Mouse (Mus musculus) B cell, adult (primary cell): Measurements from ENCODE around the gene Cntn5. TPM values are rescaled to one million over a fixed set of nuclear protein-coding genes. Genes with fewer than 3 reads are reported as not detected.

ENCODE experiments used
- total RNA-seq: library from RNA; stranded (reverse); gene quantifications from 4 replicates; pipeline ENCODE4 v1.2.4, GENCODE M21; 2023; ENCODE audit not compliant: inconsistent age

Gene Cntn5
- total RNA-seq = not detected in 4 replicates

GRCm38 (mm10) chr9:10904616-10905363 is at the start of gene Cntn5:
TSS of gene Cntn5 (minus strand) at chr9:10904775.

